Mouse (Mus musculus) kidney, adult 8-10 months (tissue): Measurements from ENCODE around the gene St6galnac3.

ENCODE experiments used
- DNase-seq, 2 experiments: peaks; one replicate each; pipeline ENCODE4 v3.0.0; 2022

Gene St6galnac3

GRCm38 (mm10) chr3:153509643-153510042 is 215.3 kb downstream of the St6galnac3 start:
- no peak for DNase-seq

- DNase-seq = no peak
Observed at GRCm38 (mm10) chr3:153509029-153509428, 215.9 kb downstream of the St6galnac3 start.

GRCm38 (mm10) chr3:153508592-153508991 is 216.4 kb downstream of the St6galnac3 start:
- no peak for DNase-seq

GRCm38 (mm10) chr3:153507599-153507998 is 217.4 kb downstream of the St6galnac3 start:
- no peak for DNase-seq

GRCm38 (mm10) chr3:153502488-153502887 is 222.5 kb downstream of the St6galnac3 start:
- no peak for DNase-seq

GRCm38 (mm10) chr3:153501333-153501877 is 223.6 kb downstream of the St6galnac3 start:
- DNase-seq = peak; percentile 5 to 65

- DNase-seq = no peak
Observed at GRCm38 (mm10) chr3:153492986-153493385, 232.0 kb downstream of the St6galnac3 start.

- DNase-seq = peak in 1 of 2 experiments; percentile 26
Observed at GRCm38 (mm10) chr3:153489718-153490117, 235.3 kb downstream of the St6galnac3 start.

GRCm38 (mm10) chr3:153488931-153489330 is 236.0 kb downstream of the St6galnac3 start:
- DNase-seq = no peak

- DNase-seq = no peak
Observed at GRCm38 (mm10) chr3:153485176-153485575, 239.8 kb downstream of the St6galnac3 start.

GRCm38 (mm10) chr3:153484701-153485100 is 240.3 kb downstream of the St6galnac3 start:
- DNase-seq = peak in 1 of 2 experiments; percentile 11

GRCm38 (mm10) chr3:153483691-153484090 is 241.3 kb downstream of the St6galnac3 start:
- DNase-seq = no peak

- DNase-seq = no peak
Observed at GRCm38 (mm10) chr3:153482098-153482497, 242.9 kb downstream of the St6galnac3 start.

GRCm38 (mm10) chr3:153481012-153481411 is 244.0 kb downstream of the St6galnac3 start:
- DNase-seq = no peak

- no peak for DNase-seq
Observed at GRCm38 (mm10) chr3:153480636-153481006, 244.4 kb downstream of the St6galnac3 start.

- no peak for DNase-seq
Observed at GRCm38 (mm10) chr3:153480005-153480635, 244.9 kb downstream of the St6galnac3 start.

- no peak for DNase-seq
Observed at GRCm38 (mm10) chr3:153475919-153476318, 249.1 kb downstream of the St6galnac3 start.

GRCm38 (mm10) chr3:153475461-153475860 is 249.5 kb downstream of the St6galnac3 start:
- DNase-seq = no peak

GRCm38 (mm10) chr3:153472583-153473471 is 252.1 kb downstream of the St6galnac3 start:
- peak; percentile 5 to 18 for DNase-seq

- no peak for DNase-seq
Observed at GRCm38 (mm10) chr3:153463849-153464248, 261.1 kb downstream of the St6galnac3 start.

- no peak for DNase-seq
Observed at GRCm38 (mm10) chr3:153460173-153460572, 264.8 kb downstream of the St6galnac3 start.

GRCm38 (mm10) chr3:153458593-153458992 is 266.4 kb downstream of the St6galnac3 start:
- DNase-seq = peak in 1 of 2 experiments; percentile 5

- peak; percentile 30 to 45 for DNase-seq
Observed at GRCm38 (mm10) chr3:153457701-153458100, 267.3 kb downstream of the St6galnac3 start.

- no peak for DNase-seq
Observed at GRCm38 (mm10) chr3:153457203-153457602, 267.8 kb downstream of the St6galnac3 start.
